Mouse (Mus musculus) hindbrain, embryonic 12.5 days (tissue): ENCODE results near the gene Dctn5. TPM values are rescaled to one million over a fixed set of nuclear protein-coding genes. Genes with fewer than 3 reads are reported as not detected.
A peak's percentile ranks its signal among the peaks of the same experiment; 100 is the strongest.

Source experiments
- ATAC-seq: fragments of 200-750 bp; cut with Nextera tagmentation; 2 replicates; pipeline ENCODE4 v1.8.0; 2017; ENCODE audit warnings: moderate TSS enrichment; ENCODE audit not compliant: low FRiP score
- H3K27ac ChIP-seq: fragments of 300-500 bp; sonication (generic); 2 replicates; pipeline ENCODE4 v1.5.1; 2016; ENCODE audit warnings: mild to moderate bottlenecking
- H3K27me3 ChIP-seq: fragments of 300-500 bp; sonication (generic); 2 replicates; pipeline ENCODE4 v1.6.1; 2016; ENCODE audit warnings: mild to moderate bottlenecking
- H3K36me3 ChIP-seq: fragments of 300-500 bp; sonication (generic); 2 replicates; pipeline ENCODE4 v1.6.1; 2016; ENCODE audit warnings: mild to moderate bottlenecking
- H3K4me1 ChIP-seq: fragments of 300-500 bp; sonication (generic); 2 replicates; pipeline ENCODE4 v1.6.1; 2016
- H3K4me2 ChIP-seq: fragments of 300-500 bp; sonication (generic); replicated peaks from 2 replicates; pipeline ENCODE4 v1.6.1; 2016; ENCODE audit warnings: mild to moderate bottlenecking
- H3K4me3 ChIP-seq: fragments of 300-500 bp; sonication (generic); 2 replicates; pipeline ENCODE4 v1.5.1; 2016; ENCODE audit warnings: mild to moderate bottlenecking
- H3K9ac ChIP-seq: fragments of 300-500 bp; sonication (generic); 2 replicates; pipeline ENCODE4 v1.6.1; 2016; ENCODE audit warnings: mild to moderate bottlenecking, moderate library complexity
- H3K9me3 ChIP-seq: fragments of 300-500 bp; sonication (generic); replicated peaks from 2 replicates; pipeline ENCODE4 v1.6.1; 2016; ENCODE audit warnings: mild to moderate bottlenecking
- WGBS: fragments of 180-500 bp; shearing (Covaris S2); methylation state at CpG from one replicate; pipeline ENCODE4 v1.1.7; 2016; 5-methylcytosine and 5-hydroxymethylcytosine counted together
- polyA plus RNA-seq: library from polyadenylated mRNA; unstranded; fragments of >200 nt; fragmentation: Nextera tagmentation; extraction: Ambion mirVana; gene quantifications from 2 replicates; pipeline ENCODE4 v1.2.1, GENCODE M21; 2016

Gene Dctn5
- polyA plus RNA-seq, 1 experiment from 2014 or later, result 124 TPM

DNA sequence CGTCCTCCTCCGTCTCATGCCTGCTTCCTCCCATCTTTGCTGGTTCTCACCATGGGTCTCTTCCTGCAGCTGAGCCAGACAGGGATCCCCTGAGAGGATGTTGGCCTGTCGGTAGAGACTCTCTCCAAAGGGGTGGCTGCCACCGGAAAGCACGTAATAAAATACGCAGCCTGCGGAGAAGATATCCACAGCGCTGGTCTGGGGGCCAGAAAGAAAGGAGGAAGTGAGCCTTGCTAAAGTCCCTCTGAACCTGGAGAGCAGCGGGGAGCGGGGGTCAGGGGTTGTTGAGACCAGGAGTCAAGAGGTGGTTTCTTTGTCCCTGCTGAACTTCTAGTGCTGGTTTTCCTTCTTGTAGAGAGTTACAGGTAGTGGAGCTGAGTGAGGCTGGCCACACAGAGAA is 38.8 kb downstream of the Dctn5 start:
- no peaks in the 10 kb centered on the region for H3K27me3 ChIP-seq
- peaks cover 39% of the 10 kb centered on the region for H3K36me3 ChIP-seq
- WGBS, result 72% methylated on average over 10 of the region's 10 CpGs
- H3K4me2 ChIP-seq, result no peak overlapping the region
- no peaks in the 10 kb centered on the region for H3K4me1 ChIP-seq
- ATAC-seq, result no peak
- no peak overlapping the region for H3K27ac ChIP-seq
- no peak overlapping the region for H3K9ac ChIP-seq
- H3K4me3 ChIP-seq, result no peak overlapping the region
- H3K9me3 ChIP-seq, result no peaks in the 10 kb centered on the region

DNA sequence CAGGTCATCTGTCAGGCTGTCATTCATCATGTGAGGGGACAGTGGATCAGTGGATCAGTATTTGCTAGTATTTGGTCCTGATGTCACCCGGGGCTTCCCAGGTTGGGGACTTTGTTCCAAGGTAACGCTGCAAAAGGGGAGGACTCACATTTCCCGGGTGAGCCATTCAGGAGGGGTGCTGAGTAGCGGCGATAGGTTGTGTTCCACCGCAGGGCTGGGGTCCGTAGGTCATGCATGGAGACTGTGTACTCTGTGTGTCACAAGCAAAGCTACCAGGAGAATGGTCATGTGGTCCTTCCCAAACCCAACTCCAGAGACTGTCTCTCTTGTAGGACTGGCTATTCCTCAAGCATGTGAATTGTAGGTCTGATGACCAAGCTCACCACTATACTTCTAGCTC is 47.9 kb downstream of the Dctn5 start:
- Histone ChIP-seq H3K27ac (no peak overlapping the region), H3K27me3 (no peaks in the 10 kb centered on the region), H3K4me2 (no peak overlapping the region), H3K4me1 (no peaks in the 10 kb centered on the region), H3K9ac (no peak overlapping the region), H3K4me3 (no peak overlapping the region), H3K9me3 (no peaks in the 10 kb centered on the region), H3K36me3 (no peaks in the 10 kb centered on the region)
- 90% methylated on average over 7 of the region's 7 CpGs for WGBS
- ATAC-seq, result no peak

DNA sequence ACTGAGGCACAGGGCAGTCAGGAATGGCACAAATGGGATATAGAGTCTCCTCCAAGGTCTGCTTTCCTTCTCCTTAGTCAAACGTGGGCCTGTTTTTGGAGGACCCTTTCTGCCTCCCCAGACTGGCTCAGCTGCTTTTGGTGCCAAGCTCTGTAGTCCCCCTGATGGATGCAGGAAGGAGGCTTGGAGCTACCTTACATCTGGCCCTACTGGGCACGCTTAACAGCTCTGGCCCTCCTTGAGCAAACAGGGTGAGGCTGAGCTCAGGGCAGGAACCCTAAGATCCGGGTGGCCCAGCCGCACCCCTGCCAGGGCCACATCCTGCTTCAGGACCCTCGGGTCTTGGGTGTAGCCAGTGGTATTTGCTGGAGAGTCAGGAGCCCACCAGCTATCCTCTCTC is 51.7 kb downstream of the Dctn5 start:
- Histone ChIP-seq H3K4me3 (no peak overlapping the region), H3K4me2 (no peak overlapping the region), H3K9me3 (no peaks in the 10 kb centered on the region), H3K27ac (no peak overlapping the region), H3K9ac (no peak overlapping the region), H3K27me3 (no peaks in the 10 kb centered on the region), H3K4me1 (peaks cover 4% of the 10 kb centered on the region; the same call in 1 of the 2 replicates), H3K36me3 (no peaks in the 10 kb centered on the region)
- ATAC-seq, result no peak
- WGBS, result 79% methylated on average over 5 of the region's 5 CpGs

DNA sequence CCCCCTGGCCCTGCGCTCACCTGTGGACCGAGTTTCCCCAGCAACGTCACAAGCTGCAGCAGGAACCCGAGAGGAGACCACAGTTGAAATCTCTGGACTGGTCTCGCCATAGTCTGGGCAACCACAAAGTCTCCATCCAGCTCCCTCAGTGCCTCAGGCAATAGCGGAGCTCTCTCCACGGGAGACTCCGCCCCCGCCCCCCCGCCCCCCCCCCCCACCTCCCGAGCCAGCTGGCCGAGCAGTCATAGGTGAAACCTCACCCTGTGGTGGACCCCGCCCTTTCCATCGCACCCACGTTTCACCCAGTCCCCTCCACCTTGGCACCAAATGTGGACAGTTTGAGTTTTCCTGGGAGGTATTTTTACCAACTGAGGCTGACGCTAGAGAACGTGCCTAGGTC is 53.2 kb downstream of the Dctn5 start, which contains the start of gene Ern2:
Gene Ern2 (minus strand): TSS at position 165 of the 400 bp plus-strand sequence.
- 32% methylated on average over 14 of the region's 17 CpGs for WGBS
- Histone ChIP-seq H3K4me2 (peak within 1 kb of the TSS; percentile 21), H3K9ac (no peak within 1 kb of the TSS), H3K4me1 (peaks cover 4% of the 10 kb centered on the region; the same call in 1 of the 2 replicates), H3K27me3 (no peaks in the 10 kb centered on the region), H3K4me3 (no peak within 1 kb of the TSS), H3K36me3 (no peaks in the 10 kb centered on the region), H3K27ac (no peak within 1 kb of the TSS), H3K9me3 (no peaks in the 10 kb centered on the region)
- no peak for ATAC-seq

DNA sequence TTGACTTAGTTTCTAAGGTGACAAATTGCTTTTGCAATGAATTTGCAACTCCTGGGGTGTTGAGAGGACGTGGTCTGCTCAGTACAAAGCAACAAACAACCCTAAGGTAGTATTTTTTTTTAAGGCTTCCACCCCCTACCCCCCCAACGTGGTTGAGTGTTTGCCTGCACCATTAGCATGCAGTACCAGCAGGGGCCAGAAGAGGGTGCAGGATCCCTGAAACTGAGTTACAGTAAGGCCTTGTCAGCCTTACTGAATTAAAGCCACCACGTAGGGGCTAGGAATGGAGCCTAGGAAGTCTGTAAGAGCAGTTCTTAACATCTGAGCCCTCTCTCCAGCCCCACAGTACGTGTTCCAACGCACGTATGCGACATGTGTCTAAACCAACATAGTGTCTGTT is 56.6 kb downstream of the Dctn5 start:
- Histone ChIP-seq H3K36me3 (no peaks in the 10 kb centered on the region), H3K27ac (no peak overlapping the region), H3K4me1 (peaks cover 4% of the 10 kb centered on the region; the same call in 1 of the 2 replicates), H3K4me2 (no peak overlapping the region), H3K9ac (no peak overlapping the region), H3K4me3 (no peak overlapping the region), H3K9me3 (no peaks in the 10 kb centered on the region; the same call in 1 of the 2 replicates), H3K27me3 (no peaks in the 10 kb centered on the region)
- ATAC-seq, result no peak
- WGBS, result 28% methylated on average over 7 of the region's 7 CpGs

DNA sequence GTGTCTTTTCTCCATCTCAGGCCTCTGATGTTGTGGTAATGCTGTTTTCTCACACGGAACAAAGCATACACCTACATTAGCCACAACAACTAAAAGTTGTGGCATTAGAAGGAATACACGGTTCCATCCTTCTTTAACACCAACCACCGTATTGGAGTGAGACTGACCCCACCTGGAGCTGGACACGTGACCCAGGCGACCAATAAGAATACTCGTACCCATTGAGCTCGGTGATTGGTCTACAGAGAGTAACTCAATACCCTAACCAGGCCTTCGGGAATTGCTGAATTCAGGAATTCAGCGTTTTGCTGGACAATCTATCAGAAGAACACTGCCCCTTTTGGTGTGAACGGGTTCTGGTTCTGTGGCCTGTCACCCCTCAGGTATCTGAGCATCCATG is 58.3 kb downstream of the Dctn5 start:
- Histone ChIP-seq H3K9me3 (no peaks in the 10 kb centered on the region; the same call in 1 of the 2 replicates), H3K36me3 (no peaks in the 10 kb centered on the region), H3K9ac (no peak overlapping the region), H3K4me2 (no peak overlapping the region), H3K27ac (no peak overlapping the region), H3K27me3 (no peaks in the 10 kb centered on the region), H3K4me3 (no peak overlapping the region), H3K4me1 (peaks cover under 1% of the 10 kb centered on the region; the same call in 1 of the 2 replicates)
- no peak for ATAC-seq
- WGBS, result 59% methylated on average over 10 of the region's 10 CpGs

DNA sequence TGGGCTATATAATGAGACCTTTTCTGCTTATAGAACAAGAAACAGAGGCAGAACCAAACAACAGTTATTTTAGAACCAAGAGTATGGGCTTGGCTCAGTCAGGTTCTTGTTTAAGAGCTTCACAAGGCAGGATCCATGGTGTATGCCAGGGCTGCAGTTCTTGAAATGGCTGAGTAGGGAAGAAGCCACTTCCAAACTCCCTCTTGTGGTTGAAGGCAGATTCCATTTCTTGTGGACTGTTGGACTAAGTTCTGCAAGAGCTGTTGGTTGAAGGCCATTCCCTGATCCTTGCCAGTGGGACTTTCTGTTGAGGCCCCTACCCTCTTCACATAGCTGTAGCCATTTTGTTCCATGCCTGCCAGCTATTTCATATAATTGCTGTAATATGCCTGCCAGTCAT is 61.1 kb downstream of the Dctn5 start:
- Histone ChIP-seq H3K4me2 (no peak overlapping the region), H3K4me3 (no peak overlapping the region), H3K9ac (no peak overlapping the region), H3K36me3 (no peaks in the 10 kb centered on the region), H3K27me3 (no peaks in the 10 kb centered on the region), H3K9me3 (no peaks in the 10 kb centered on the region; the same call in 1 of the 2 replicates), H3K4me1 (no peaks in the 10 kb centered on the region), H3K27ac (no peak overlapping the region)
- no peak for ATAC-seq

DNA sequence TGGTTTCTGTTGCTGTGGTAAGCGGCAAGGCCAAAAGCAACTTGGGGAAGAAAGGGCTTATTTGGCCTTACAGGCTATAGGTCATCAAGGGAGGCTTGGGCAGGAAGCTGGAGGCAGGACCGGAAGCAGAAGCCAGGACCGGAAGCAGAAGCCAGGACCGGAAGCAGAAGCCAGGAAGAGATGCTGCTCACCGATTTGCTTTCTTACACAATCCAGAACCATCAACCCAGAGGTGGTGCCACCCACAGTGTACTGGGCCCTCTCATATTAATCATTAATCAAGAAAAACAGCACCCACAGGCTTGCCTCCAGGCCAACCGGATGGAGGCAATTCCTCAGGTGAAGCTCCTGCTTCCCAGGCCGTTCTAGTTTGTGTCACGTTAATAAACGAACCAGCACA is 63.9 kb downstream of the Dctn5 start:
- ATAC-seq, result no peak
- Histone ChIP-seq H3K4me3 (no peak overlapping the region), H3K27me3 (no peaks in the 10 kb centered on the region), H3K27ac (no peak overlapping the region), H3K9me3 (no peaks in the 10 kb centered on the region; the same call in 1 of the 2 replicates), H3K4me2 (no peak overlapping the region), H3K4me1 (no peaks in the 10 kb centered on the region), H3K9ac (no peak overlapping the region), H3K36me3 (no peaks in the 10 kb centered on the region)
- WGBS, result 89% methylated on average over 9 of the region's 9 CpGs

DNA sequence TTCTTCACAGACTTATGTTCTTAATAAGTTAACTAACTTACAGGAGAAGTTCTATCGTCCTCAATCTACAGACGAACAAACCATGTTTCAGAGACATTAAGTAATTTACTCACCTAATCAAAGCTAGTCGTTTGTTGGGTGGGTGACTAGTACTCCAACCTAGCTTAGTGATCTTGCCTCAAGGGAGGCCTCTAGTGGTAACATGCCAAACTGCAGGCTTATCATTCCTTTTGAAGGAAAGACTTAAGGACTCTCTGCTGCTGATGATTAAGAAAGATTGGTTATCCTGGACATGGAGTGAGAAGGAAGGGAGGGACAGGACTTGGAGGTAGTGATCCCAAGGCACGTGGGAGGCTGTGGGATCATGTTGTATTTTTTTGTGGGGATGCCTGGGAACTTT is 64.5 kb downstream of the Dctn5 start:
- Histone ChIP-seq H3K27me3 (no peaks in the 10 kb centered on the region), H3K9me3 (no peaks in the 10 kb centered on the region; the same call in 1 of the 2 replicates), H3K36me3 (no peaks in the 10 kb centered on the region), H3K27ac (no peak overlapping the region), H3K9ac (no peak overlapping the region), H3K4me1 (no peaks in the 10 kb centered on the region), H3K4me2 (no peak overlapping the region), H3K4me3 (no peak overlapping the region)
- ATAC-seq, result no peak
- WGBS, result 40% methylated on average over 4 of the region's 4 CpGs

Other genes with a start within 250 kb of the Dctn5 start
- 21.1 and 22.4 TPM in 2 replicates for gene Cog7, start 151.3 kb upstream of the Dctn5 start, polyA plus RNA-seq
- 81.6 and 87.7 TPM in 2 replicates for gene Gga2, start 111.8 kb upstream of the Dctn5 start, polyA plus RNA-seq
- 97.3 and 105 TPM in 2 replicates for gene Ubfd1, start 65.9 kb upstream of the Dctn5 start, polyA plus RNA-seq
- gene Ears2, start 65.8 kb upstream of the Dctn5 start, polyA plus RNA-seq, result 12.7 and 13.5 TPM in 2 replicates
- gene Ndufab1, start 31.2 kb upstream of the Dctn5 start, polyA plus RNA-seq, result 511 and 556 TPM in 2 replicates
- gene Palb2, start 56 bp upstream of the Dctn5 start, polyA plus RNA-seq, result 13.3 and 13.5 TPM in 2 replicates
- 89.9 and 95.2 TPM in 2 replicates for gene Plk1, start 26.4 kb downstream of the Dctn5 start, polyA plus RNA-seq
- gene Ern2, start 53.2 kb downstream of the Dctn5 start, polyA plus RNA-seq, result 0.40 and 0.56 TPM in 2 replicates
- 0.28 TPM in 1 of 2 replicates, not detected in the other for gene Chp2, start 86.5 kb downstream of the Dctn5 start, polyA plus RNA-seq
- gene Prkcb, start 155.7 kb downstream of the Dctn5 start, polyA plus RNA-seq, result 32.5 and 34.1 TPM in 2 replicates